Mouse (Mus musculus) lung, postnatal 4 days (tissue): Measurements from ENCODE around the gene Olfr547.

Experiments used
- DNase-seq, 2 experiments: peaks; one replicate each; pipeline ENCODE4 v3.0.0; 2021

Gene Olfr547

DNA sequence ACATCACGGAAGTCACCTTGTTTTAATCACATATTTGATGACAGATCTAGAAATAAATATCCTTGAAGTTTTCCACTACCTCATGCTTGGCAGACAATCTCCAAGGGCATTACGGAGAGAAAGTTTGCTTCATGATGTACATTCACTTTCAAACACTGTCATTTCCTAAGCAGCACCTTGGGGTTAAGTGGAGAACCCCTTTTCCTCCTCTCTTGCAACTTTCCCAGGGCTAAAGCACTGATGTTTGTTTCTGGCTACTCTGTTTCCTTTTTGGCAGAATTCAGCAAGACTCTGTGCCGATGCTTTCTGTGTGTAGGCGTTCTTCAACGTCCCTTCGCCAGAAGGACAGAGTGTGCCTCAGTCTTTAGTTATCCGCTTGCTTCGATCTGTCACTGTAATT lies 36.6 kb downstream of the Olfr547 start, which contains the start of gene Olfr550:
Olfr550 (plus strand) TSS at position 301 of the 400 bp plus-strand sequence.
- DNase-seq, result no peak

DNA sequence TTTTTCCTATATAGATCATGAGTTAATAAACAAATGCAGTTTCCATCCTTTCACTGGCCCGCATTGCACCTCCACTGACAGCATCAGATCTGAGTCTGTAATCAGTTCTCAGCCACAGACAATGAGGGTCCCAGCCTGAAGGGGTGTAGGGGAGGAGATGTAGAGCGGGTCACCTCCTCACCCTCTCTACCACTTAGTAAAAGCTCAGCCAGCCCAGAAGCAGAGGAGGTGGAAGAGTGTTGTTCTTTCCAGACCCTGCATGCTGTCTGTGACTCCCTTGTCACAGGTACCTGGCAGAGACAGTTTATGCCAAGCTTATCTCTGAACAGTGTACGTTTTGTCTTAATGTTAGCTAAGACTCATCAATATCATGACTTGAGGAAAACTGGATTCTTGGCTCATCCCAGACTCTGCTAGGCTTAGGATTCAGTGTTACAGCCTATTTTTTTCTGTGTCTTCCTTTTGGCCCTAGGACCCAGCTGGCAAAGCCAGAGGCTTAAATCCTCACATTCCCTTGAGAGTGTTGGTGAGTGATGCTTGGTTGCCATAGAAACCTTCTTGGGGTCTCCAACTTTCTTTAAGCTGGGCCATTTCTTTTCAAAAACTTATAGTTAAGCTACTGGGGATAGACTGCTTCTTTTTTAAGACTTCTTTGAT lies 38.8 kb downstream of the Olfr547 start:
- no peak for DNase-seq

DNA sequence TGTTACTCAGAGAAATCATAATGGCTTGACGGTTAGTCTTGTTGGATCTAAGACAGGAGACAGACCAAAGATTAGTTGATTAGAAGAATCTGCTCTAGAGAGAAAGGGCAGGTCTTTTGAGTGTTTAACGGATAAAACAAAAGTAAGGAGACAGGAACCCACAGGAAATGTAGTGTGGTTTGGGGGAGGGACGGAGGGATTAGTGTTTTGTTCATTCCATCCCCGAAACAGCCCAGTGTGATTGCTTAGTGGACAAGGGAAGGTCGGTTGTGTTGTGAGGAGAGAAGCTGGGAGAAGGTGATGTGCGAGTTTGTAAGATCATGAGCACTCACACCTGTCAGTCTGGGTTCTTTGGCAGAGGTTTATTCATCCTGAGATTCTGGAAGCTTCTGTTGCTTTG lies 41.4 kb downstream of the Olfr547 start:
- DNase-seq, result no peak
